Mouse (Mus musculus): ENCODE data around the gene Slc25a11.

GRCm38 (mm10) chr11:70649185-70649734 is 2.0 kb upstream of the Slc25a11 start:
- TF ChIP-seq TAL1 (IDR thresholded peaks at IDR 0.05; ENCODE audit: low read length) (no peak), GATA1 (IDR thresholded peaks at IDR 0.05; ENCODE audit: low read length) (no peak)
